12 mouse cellular contexts compared by ENCODE assay signal in genomic region chr15:32568181-32568857, GRCm38 (mm10).
DNase-seq lines count a peak whose midpoint lies in the region; ATAC-seq lines count a peak whose summit lies in the region.
"Had no signal": no experiment of that assay in that cellular context is flagged by ENCODE, and none has a peak within 500 bp of the region (broad histone marks: within the 10 kb centered on the region; RNA-seq: fewer than 3 reads in every experiment).

No protein-coding gene starts in this region.

- H3K4me3 ChIP-seq in midbrain, embryonic 14.5 days (replicated peaks; ENCODE audit: low read depth, low read length), result no peak overlapping the region
- H3K4me3 ChIP-seq: heart, embryonic 15.5 days; limb, embryonic 15.5 days; neural tube, embryonic 13.5 days had no signal

- H3K4me1 ChIP-seq in midbrain, embryonic 14.5 days (ENCODE audit: control insufficient read depth, insufficient read depth, low read length), result no peaks in the 10 kb centered on the region
- H3K4me1 ChIP-seq: heart, embryonic 15.5 days; limb, embryonic 15.5 days; neural tube, embryonic 13.5 days had no signal

- H3K9me3 ChIP-seq in midbrain, embryonic 14.5 days (ENCODE audit: control insufficient read depth, low read length), result no peaks in the 10 kb centered on the region
- H3K9me3 ChIP-seq: heart, embryonic 15.5 days; limb, embryonic 15.5 days; neural tube, embryonic 13.5 days had no signal

- ATAC-seq in midbrain, embryonic 14.5 days (ENCODE audit: low FRiP score, low TSS enrichment), result no peak
- ATAC-seq in erythroblast, adult 5-6 weeks (replicated peaks; ENCODE audit: low FRiP score, poor library complexity, severe bottlenecking), result no peak

- H3K27ac ChIP-seq in midbrain, embryonic 14.5 days (replicated peaks; ENCODE audit: low read depth, low read length), result no peak overlapping the region
- H3K27ac ChIP-seq: heart, embryonic 15.5 days; limb, embryonic 15.5 days; neural tube, embryonic 13.5 days had no signal

- WGBS in midbrain, embryonic 14.5 days, result 87% methylated on average over 3 of the region's 3 CpGs

- H3K27me3 ChIP-seq in midbrain, embryonic 14.5 days (ENCODE audit: control insufficient read depth, insufficient read depth, low read length), result no peaks in the 10 kb centered on the region
- H3K27me3 ChIP-seq: heart, embryonic 15.5 days; limb, embryonic 15.5 days; neural tube, embryonic 13.5 days had no signal

- no peaks in the 10 kb centered on the region for H3K36me3 ChIP-seq in midbrain, embryonic 14.5 days (ENCODE audit: control insufficient read depth, insufficient read depth, low read length)
- H3K36me3 ChIP-seq: heart, embryonic 15.5 days; neural tube, embryonic 13.5 days had no signal

- peak; percentile 9 for DNase-seq in embryo, embryonic 10 days (ENCODE audit: low spot score)
- DNase-seq in embryo, embryonic 11 days, result no peak
- DNase-seq in layer of hippocampus, adult 11-12 months (ENCODE audit: low spot score), result peak; percentile 25
- DNase-seq in layer of hippocampus, adult 9-11 months, result no peak
- DNase-seq in cerebellum, adult 11-12 months, result peak; percentile 23
- DNase-seq in midbrain, embryonic 14.5 days, result peak; percentile 52
- no peak for DNase-seq in urinary bladder, adult 2 months (ENCODE audit: low spot score)
- DNase-seq: thymus, postnatal 4 days had no signal

- H3K4me2 ChIP-seq in midbrain, embryonic 14.5 days (ENCODE audit: low read length), result no peak overlapping the region
- H3K4me2 ChIP-seq: heart, embryonic 15.5 days; limb, embryonic 15.5 days; neural tube, embryonic 13.5 days had no signal

- H3K9ac ChIP-seq in midbrain, embryonic 14.5 days (replicated peaks; ENCODE audit: low read length), result no peak overlapping the region
- H3K9ac ChIP-seq: heart, embryonic 15.5 days; limb, embryonic 15.5 days; neural tube, embryonic 13.5 days had no signal

Comparison
In these comparisons a context has a peak if more than half of its experiments do, and no peak if none do; other contexts are left out.
1. DNase-seq: peak in embryo, embryonic 10 days (single experiment), layer of hippocampus, adult 11-12 months (single experiment), cerebellum, adult 11-12 months (single experiment) and midbrain, embryonic 14.5 days (single experiment); none in embryo, embryonic 11 days (single experiment), layer of hippocampus, adult 9-11 months (single experiment) and urinary bladder, adult 2 months (single experiment).